Mouse (Mus musculus): ENCODE measurements around the gene Tbx21.

DNA sequence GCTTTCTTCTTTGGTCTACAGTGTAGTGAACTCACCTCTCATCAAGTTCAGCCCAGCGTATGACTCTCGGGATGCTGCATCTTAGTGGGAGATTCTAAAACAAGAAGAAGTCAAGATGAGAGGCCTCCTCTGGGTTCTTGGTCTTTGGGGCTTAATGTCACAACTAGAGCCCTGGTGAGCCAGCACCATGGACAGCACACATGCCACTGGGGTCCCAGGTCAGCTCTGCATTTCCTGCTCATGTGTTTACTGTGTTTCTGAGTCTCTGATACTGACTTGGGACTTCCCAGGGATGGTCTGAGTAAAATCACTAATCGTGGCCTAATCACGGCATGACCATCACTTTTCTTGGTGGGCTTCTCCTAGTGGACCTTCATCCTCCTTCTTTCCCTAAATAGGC lies 36.4 kb downstream of the Tbx21 start:
- TF ChIP-seq CTCF (IDR thresholded peaks at IDR 0.05; ENCODE audit: low read depth, low read length): no peak
- no peak for TF ChIP-seq POLR2A (IDR thresholded peaks at IDR 0.05; ENCODE audit: insufficient read depth, low read length)
- TF ChIP-seq EP300 (IDR thresholded peaks at IDR 0.05; ENCODE audit: insufficient read depth, low read depth, low read length): no peak
